Mouse (Mus musculus) neutrophil, adult 83 days (primary cell): Measurements from ENCODE around the gene Hoxb4. TPM values are rescaled to one million over a fixed set of nuclear protein-coding genes. Genes with fewer than 3 reads are reported as not detected.

Experiments
- total RNA-seq, 2 experiments: library from RNA; stranded (reverse); gene quantifications; one replicate each; pipeline ENCODE4 v1.2.4; 2023

Hoxb4 gene
- 1 to 10 TPM; 2.2 to 5.1 TPM for total RNA-seq

GRCm38 (mm10) chr11:96317608-96318367 lies at the start of gene Hoxb4:
TSS of gene Hoxb4 (plus strand) at chr11:96318267.

DNA sequence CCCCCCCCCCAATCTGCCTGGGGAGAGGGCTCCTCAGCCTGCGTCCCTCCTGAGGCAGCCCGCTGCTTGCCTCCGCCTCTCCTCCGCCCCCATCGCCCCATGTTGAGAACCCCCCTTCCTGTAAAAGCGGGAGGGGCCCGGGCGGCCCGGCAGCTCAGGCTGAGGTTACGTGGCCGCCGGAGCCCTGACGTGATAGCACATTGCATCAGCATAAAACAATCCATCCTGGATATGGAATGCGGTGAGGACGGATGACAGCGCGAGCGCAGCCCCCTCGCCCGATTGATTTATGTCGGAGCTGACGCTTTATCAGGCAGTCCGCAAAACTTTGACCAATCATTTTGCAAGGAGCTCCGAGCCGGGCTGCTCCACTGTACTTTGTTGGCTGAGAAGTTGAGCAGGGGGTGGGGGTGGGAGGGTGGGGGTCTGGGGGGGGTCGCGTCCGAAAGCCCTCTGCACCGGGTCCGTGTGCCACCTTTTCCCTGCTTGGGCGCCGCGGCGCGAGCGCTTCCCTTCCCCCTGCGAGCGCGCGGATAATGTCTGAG lies 47.0 kb upstream of the Hoxb4 start, which contains the start of gene Hoxb9:
TSS of gene Hoxb9 (plus strand) at position 462 of the 545 bp plus-strand sequence.

GRCm38 (mm10) chr11:96281855-96282570 lies 36.1 kb upstream of the Hoxb4 start, which contains the start of gene Hoxb8:
TSS of gene Hoxb8 (plus strand) at chr11:96281905.

DNA sequence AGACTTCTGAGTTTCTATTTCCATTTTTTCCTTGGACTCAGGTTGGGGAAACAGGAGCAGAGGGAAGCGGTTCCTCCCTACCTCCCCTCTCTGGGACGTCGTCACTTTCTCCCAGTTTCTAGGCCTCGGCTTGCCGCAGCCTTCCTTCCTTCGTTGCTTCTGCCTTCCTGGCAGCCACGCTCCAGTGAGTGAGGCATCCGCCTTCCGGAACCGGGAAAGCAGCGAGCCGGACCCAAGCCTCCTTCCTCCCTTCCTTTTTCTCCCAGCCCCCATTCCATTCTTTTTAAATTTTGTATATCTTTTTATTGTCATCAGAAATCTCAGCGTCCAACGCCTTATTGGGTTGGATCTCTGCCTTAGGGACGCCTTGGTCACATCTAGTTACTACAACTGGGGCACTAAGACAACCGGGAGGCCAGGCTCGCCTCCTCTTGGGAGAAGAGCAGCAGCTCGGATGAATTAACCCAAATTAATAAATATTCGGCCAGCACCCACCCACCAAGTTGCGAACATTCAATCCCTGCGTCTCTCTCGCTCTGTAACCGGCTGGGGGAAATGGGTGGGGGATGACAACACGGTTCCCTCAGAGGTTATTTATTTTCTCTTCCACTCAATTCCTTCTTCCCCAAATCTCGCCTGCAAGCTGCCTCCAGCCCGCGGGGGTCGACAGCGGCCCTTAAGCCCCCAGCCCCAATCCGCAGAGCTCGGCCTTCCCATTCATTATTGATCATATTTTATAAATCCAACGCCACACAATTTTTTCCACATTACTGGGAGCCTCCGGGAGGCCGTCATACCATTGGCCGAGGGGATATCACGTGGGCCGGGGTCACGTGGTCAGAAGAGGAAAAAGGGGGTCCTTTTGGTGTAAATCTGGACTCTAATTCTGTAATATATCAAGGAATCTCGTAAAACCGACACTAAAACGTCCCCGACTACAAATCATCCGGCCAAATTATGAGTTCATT lies 32.0 kb upstream of the Hoxb4 start, which contains the start of gene Hoxb7:
TSS of gene Hoxb7 (plus strand) at position 853 of the 968 bp plus-strand sequence.

DNA sequence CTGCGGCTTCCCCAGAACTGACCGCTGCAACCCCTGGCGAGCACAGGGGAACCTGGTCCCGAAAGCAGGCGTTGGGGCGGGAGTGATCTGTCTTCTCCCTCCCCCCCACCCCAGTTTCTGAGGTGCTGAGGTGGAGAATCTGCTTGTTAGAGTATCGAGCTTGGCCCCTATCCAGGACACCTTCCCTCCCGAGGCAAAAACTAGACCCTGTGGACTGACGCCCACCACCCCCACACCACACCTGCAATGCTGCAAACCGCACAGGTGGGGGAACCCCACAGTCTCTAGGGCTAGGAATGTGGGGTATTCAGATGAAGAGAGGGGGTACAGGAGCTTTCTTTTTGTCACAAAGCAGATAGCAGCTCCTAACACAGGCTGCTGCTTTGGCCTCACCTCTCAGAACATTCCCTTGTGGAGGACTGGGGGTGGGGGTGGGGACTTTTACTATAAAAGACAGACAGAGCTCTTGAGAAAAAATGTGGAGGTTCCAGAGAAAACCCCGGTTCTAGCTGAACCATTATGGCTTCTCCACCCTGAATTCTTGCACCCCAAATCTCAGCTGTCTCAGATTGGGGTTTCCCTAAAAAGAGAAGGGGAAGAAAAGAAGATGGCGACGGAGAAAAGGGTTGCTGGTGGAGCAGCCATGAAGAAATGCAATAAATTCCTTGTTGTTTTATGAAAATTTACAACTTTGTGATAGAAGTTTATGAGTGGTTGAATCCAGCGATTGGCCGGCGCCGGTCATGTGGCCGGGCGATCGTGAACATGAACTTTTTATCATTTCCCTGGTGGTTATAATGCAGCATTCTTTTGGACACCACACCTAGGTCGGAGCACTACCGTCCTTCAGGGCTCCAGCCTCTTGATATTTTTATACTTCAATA lies 26.1 kb upstream of the Hoxb4 start, which contains the start of gene Hoxb6:
TSS of gene Hoxb6 (plus strand) at position 796 of the 884 bp plus-strand sequence.

GRCm38 (mm10) chr11:96303151-96304099 lies 14.6 kb upstream of the Hoxb4 start, which contains the start of gene Hoxb5:
TSS of gene Hoxb5 (plus strand) at chr11:96303336.

DNA sequence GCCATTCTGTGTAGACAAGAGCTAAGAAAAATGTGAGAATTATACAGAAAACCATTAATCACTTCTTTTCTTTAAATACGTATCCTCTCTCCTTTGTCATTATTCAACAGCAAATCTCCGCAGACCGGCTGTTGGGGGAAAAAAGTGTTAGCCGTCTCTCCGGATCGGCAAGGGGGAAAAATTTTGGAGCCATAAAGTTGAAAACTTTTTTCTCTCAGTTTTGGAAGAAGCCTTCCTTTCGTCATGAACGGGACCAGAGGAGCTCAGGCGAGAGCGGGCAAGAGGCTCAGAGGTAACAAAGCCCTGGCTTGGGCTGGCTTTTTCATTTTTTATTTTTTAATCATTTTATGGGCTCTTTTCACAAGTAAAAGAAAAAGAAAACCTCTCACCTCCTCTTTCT lies 5.1 kb downstream of the Hoxb4 start, which contains the start of gene Hoxb3:
TSS of gene Hoxb3 (plus strand) at position 173 of the 400 bp plus-strand sequence.

DNA sequence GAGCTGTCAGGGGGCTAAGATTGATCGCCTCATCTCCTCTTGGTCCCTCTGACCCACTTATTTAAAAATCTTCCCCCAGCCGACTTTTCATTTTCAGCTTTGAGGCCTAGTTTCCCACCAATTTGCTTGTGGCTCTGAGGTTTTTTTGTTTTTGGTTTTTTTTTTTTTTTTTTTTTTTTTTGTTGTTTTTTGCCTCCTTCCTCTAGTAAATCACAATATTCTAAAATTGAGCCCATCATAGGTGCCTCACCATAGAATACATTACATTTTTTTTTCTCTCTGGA lies 32.2 kb downstream of the Hoxb4 start, which contains the start of gene Hoxb2:
TSS of gene Hoxb2 (plus strand) at position 185 of the 284 bp plus-strand sequence.

GRCm38 (mm10) chr11:96365441-96366091 lies 47.5 kb downstream of the Hoxb4 start, which contains the start of gene Hoxb1:
TSS of gene Hoxb1 (plus strand) at chr11:96365752.

Other genes with a start within 250 kb of the Hoxb4 start
- 100 to 1,000 TPM in 1 of 2 experiments, 10 to 100 TPM in 1; 94.9 to 107 TPM for gene Atp5g1, start 242.6 kb upstream of the Hoxb4 start, total RNA-seq
- not detected for gene Calcoco2, start 206.3 kb upstream of the Hoxb4 start, total RNA-seq
- not detected for gene Ttll6, start 184.5 kb upstream of the Hoxb4 start, total RNA-seq
- gene Hoxb13, start 124.0 kb upstream of the Hoxb4 start, total RNA-seq = not detected
- not detected for gene Hoxb9, start 46.8 kb upstream of the Hoxb4 start, total RNA-seq
- gene Hoxb8, start 36.4 kb upstream of the Hoxb4 start, total RNA-seq = not detected
- gene Hoxb7, start 31.6 kb upstream of the Hoxb4 start, total RNA-seq = not detected
- not detected for gene Hoxb6, start 25.8 kb upstream of the Hoxb4 start, total RNA-seq
- gene Hoxb5, start 14.9 kb upstream of the Hoxb4 start, total RNA-seq = not detected
- gene Hoxb3, start 5.1 kb downstream of the Hoxb4 start, total RNA-seq = 1 to 10 TPM in 1 of 2 experiments, under 1 TPM in 1; 0.99 to 1.7 TPM
- not detected for gene Hoxb2, start 32.3 kb downstream of the Hoxb4 start, total RNA-seq
- 1 to 10 TPM in 1 of 2 experiments, under 1 TPM in 1; 0.70 to 1.1 TPM for gene Hoxb1, start 47.5 kb downstream of the Hoxb4 start, total RNA-seq
- 1 to 10 TPM in 1 of 2 experiments, under 1 TPM in 1; 0.72 to 1.2 TPM for gene Skap1, start 146.3 kb downstream of the Hoxb4 start, total RNA-seq